Mouse (Mus musculus): ENCODE measurements around the gene Med20. TPM values are rescaled to one million over a fixed set of nuclear protein-coding genes. Genes with fewer than 3 reads are reported as not detected.
"Not testable (repeated sequence)": the region's sequence is repeated elsewhere in the genome, so short reads cannot be mapped to it uniquely, and the experiment has no call there.

Med20 gene
- total and polyA plus RNA-seq, 2 experiments from 2014 or later = 30.2 to 37.0 TPM

DNA sequence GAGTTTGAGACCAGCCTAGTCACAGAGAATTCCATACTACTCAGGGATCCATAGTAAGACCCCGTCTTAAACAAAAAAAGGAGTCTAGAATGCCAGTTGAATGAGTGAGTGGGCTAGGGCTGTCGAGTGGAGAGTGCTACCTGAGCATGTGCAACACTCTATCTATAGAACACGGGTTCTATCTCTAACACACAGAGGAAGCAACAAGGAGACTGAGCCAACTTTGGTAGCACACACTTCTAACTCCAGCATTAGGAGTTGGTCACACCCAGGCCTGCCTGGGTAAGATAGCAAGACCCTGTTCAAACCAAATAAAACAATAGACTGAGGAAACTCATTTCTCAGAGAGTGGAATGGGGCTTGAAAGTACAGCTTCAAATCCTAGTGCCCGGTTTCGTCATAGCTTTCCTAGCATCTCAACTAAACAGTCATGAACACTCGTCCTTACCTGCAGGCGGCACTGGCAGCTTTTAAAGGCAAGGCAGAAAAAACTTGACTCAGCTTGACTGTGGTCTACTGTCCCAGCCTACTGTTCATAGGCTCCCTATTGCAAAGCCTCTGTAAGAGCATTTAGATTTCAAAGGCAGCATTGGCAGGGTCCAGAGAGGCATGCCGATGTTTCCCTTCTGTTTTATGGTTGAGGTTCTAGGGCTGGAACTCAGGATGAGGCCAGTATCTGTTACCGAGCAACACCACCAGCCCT is 6.4 kb downstream of the Med20 start:
- Histone ChIP-seq H3K4me1 (ENCODE audit: insufficient read depth) (no peaks in the 10 kb centered on the region), H3K4me3 (ENCODE audit: low read depth, low read length) (no peak overlapping the region), H3K27me3 (ENCODE audit: insufficient read depth, low read length) (no peaks in the 10 kb centered on the region), H3K9ac (no peak overlapping the region), H3K9me3 (ENCODE audit: low read length) (no peaks in the 10 kb centered on the region), H3K36me3 (ENCODE audit: insufficient read depth) (peaks cover 41% of the 10 kb centered on the region), H3K4me2 (ENCODE audit: low read depth) (no peak overlapping the region), H3K27ac (ENCODE audit: low read depth, low read length) (no peak overlapping the region)
- no peak for TF ChIP-seq CTCF (IDR thresholded peaks at IDR 0.05; ENCODE audit: low read depth)
- WGBS = 94% methylated on average over 9 of the region's 9 CpGs
- DNase-seq (no peak), ATAC-seq (no peak)

DNA sequence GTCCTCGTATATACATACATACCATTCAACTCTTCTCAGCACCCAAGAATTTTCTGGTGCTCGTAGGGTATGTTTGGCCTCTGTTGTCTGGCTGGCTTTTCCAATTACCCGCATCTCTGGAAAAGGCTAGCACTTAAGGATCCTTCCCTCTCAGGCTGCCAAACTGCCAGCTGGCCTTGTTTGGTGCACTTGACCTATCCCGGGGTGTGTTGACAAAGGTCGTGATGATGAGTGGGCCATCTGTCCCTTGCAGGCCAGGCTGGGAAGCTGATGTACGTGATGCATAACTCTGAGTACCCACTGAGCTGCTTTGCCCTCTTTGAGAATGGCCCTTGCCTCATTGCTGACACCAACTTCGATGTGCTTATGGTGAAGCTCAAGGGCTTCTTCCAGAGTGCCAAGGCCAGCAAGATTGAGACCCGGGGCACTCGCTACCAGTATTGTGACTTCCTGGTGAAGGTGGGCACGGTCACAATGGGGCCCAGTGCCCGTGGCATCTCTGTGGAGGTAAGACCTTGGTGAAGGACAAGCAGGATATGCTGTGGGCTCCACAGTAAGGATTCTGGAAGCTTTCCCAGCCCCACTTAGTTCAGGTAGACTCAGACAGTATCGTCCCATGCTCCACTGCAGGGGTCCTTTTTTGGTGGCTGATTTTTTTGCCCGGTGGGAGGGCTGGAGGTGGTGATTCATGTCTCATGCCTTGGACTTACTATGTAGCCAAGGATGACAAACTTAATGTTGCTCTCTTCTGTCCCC is 7.4 kb downstream of the Med20 start:
- Histone ChIP-seq H3K27me3 (ENCODE audit: insufficient read depth, low read length) (no peaks in the 10 kb centered on the region), H3K4me3 (ENCODE audit: low read depth, low read length) (no peak overlapping the region), H3K36me3 (ENCODE audit: insufficient read depth) (peaks cover 47% of the 10 kb centered on the region), H3K4me1 (ENCODE audit: insufficient read depth) (no peaks in the 10 kb centered on the region), H3K4me2 (ENCODE audit: low read depth) (no peak overlapping the region), H3K9me3 (ENCODE audit: low read length) (no peaks in the 10 kb centered on the region), H3K27ac (ENCODE audit: low read depth, low read length) (no peak overlapping the region), H3K9ac (no peak overlapping the region)
- no peak for DNase-seq
- WGBS = 94% methylated on average over 13 of the region's 13 CpGs
- ATAC-seq = no peak
- no peak for TF ChIP-seq CTCF (IDR thresholded peaks at IDR 0.05; ENCODE audit: low read depth)

DNA sequence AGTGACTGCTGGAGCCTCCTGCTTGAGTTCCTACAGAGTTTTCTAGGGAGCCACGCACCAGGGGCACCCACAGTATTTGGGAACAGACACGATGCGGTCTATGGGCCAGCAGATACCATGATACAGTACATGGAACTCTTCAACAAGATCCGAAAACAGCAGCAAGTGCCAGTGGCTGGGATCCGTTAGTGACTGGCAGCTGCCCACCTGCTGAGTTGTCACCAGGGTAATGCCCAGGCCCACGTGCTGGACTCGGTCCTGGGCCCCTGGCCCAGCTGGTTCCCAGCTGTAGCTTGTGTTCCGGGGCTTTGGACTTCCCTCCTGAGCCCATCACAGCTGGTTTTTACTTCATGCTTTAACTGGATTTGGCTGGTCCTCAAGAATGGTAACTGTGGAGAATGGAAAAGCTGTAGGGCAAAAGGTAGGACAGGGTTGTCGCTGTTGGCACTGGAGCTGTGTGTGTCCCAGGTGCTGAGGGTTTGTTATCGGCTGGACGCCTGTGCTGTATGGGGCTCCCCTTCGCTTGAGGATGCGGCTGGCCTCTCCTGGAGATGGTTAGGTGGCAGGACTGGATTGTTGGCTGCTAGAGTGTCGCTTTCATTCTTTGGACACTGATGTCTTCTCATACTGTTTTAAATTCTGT is 11.7 kb downstream of the Med20 start:
- Histone ChIP-seq H3K4me3 (ENCODE audit: low read depth, low read length) (no peak overlapping the region), H3K4me1 (ENCODE audit: insufficient read depth) (no peaks in the 10 kb centered on the region), H3K36me3 (ENCODE audit: insufficient read depth) (peaks cover 35% of the 10 kb centered on the region), H3K9me3 (ENCODE audit: low read length) (no peaks in the 10 kb centered on the region), H3K4me2 (ENCODE audit: low read depth) (no peak overlapping the region), H3K9ac (no peak overlapping the region), H3K27ac (ENCODE audit: low read depth, low read length) (no peak overlapping the region), H3K27me3 (ENCODE audit: insufficient read depth, low read length) (no peaks in the 10 kb centered on the region)
- TF ChIP-seq CTCF (IDR thresholded peaks at IDR 0.05; ENCODE audit: low read depth) = no peak
- no peak for DNase-seq
- 94% methylated on average over 14 of the region's 14 CpGs for WGBS
- no peak for ATAC-seq

DNA sequence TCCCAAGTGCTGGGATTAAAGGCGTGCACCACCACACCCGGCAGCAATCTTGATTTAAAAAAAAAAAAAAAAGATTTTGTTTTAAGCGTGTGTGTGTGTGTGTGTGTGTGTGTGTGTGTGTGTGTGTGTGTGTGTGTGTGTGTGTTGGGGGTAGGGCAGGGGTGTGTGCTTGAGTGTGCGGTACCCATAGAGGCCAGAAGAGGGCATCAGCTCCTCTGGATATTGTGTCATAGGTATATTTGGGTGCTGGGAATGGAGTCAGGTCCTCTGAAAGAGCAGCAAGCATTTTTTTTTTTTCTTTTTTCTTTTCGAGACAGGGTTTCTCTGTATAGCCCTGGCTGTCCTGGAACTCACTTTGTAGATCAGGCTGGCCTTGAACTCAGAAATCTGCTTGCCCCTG is 13.2 kb downstream of the Med20 start:
- not testable (repeated sequence) for ATAC-seq; H3K4me1 ChIP-seq (ENCODE audit: insufficient read depth); H3K9ac ChIP-seq; DNase-seq; H3K4me2 ChIP-seq (ENCODE audit: low read depth); H3K4me3 ChIP-seq (ENCODE audit: low read depth, low read length); H3K27ac ChIP-seq (ENCODE audit: low read depth, low read length); H3K27me3 ChIP-seq (ENCODE audit: insufficient read depth, low read length); H3K9me3 ChIP-seq (ENCODE audit: low read length)
- 97% methylated on average over 4 of the region's 5 CpGs for WGBS
- peaks cover 30% of the 10 kb centered on the region for H3K36me3 ChIP-seq (ENCODE audit: insufficient read depth)

DNA sequence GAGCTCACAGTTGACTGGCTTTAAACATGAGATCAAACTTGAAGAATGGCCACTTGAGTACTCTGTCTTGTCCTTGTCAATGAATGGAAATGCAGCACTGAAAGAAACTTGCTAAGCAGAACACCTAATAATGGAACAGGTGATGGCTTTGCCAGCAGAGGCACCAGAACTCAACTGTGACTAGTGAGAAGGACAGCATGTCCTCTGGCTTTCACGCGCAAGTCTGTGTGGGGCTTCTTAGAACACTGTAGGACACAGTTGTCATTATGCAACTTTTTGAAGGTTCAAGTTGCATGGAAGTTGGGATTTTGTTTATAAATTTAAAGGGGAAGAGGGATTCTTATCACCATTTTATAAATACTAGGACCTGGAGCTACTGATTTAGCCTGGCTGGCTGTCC is 13.7 kb downstream of the Med20 start:
- H3K36me3 ChIP-seq (ENCODE audit: insufficient read depth) = peaks cover 30% of the 10 kb centered on the region
- no peaks in the 10 kb centered on the region for H3K4me1 ChIP-seq (ENCODE audit: insufficient read depth)
- TF ChIP-seq CTCF (IDR thresholded peaks at IDR 0.05; ENCODE audit: low read depth) = no peak
- no peak overlapping the region for H3K27ac ChIP-seq (ENCODE audit: low read depth, low read length)
- no peak overlapping the region for H3K9ac ChIP-seq
- ATAC-seq = no peak
- no peak overlapping the region for H3K4me2 ChIP-seq (ENCODE audit: low read depth)
- no peaks in the 10 kb centered on the region for H3K9me3 ChIP-seq (ENCODE audit: low read length)
- no peaks in the 10 kb centered on the region for H3K27me3 ChIP-seq (ENCODE audit: insufficient read depth, low read length)
- H3K4me3 ChIP-seq (ENCODE audit: low read depth, low read length) = no peak overlapping the region
- no peak for DNase-seq
- 94% methylated on average over 2 of the region's 2 CpGs for WGBS

DNA sequence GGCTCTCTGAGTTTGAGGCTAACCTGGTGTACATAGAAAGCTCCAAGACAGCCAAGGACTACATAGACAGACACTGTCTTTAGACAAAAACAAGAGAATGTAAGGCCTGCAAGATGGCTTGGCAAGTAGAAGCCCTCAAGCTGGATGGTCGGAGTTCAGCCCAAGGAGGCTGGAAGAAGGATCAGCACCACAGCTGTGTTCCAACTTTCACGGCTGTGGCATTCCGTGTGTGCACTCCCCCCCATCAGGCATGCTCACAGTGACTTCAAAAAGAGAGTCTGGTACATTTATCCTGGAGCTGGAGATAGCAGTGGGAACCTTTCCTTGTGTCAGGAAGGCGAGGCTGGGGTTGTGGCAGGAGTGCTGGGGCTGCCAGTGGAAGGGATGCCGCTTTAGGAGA is 14.6 kb downstream of the Med20 start:
- TF ChIP-seq CTCF (IDR thresholded peaks at IDR 0.05; ENCODE audit: low read depth) = no peak
- Histone ChIP-seq H3K9ac (no peak overlapping the region), H3K9me3 (ENCODE audit: low read length) (no peaks in the 10 kb centered on the region), H3K4me3 (ENCODE audit: low read depth, low read length) (no peak overlapping the region), H3K4me2 (ENCODE audit: low read depth) (no peak overlapping the region), H3K36me3 (ENCODE audit: insufficient read depth) (peaks cover 30% of the 10 kb centered on the region), H3K27me3 (ENCODE audit: insufficient read depth, low read length) (no peaks in the 10 kb centered on the region), H3K4me1 (ENCODE audit: insufficient read depth) (peaks cover 4% of the 10 kb centered on the region; the same call in 1 of the 2 replicates), H3K27ac (ENCODE audit: low read depth, low read length) (no peak overlapping the region)
- ATAC-seq (no peak), DNase-seq (no peak)
- WGBS = 92% methylated on average over 5 of the region's 5 CpGs

DNA sequence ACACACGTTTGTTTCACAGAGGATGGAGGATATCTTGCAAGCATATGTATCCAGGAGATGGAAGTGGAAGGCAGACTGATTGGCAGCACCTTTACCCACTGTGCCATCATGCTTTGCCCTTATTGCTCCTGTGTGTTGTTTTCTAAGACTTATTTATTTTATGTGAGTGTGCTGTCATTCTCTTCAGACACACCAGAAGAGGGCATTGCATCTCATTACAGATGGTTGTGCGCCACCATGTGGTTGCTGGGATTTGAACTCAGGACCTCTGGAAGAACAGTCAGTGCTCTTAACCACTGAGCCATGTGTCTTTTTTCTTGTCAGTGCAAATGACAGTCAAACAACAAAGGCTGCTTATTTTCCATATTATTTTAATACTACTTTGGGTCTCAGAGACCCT is 16.4 kb downstream of the Med20 start:
- H3K9me3 ChIP-seq (ENCODE audit: low read length) = no peaks in the 10 kb centered on the region
- no peak overlapping the region for H3K9ac ChIP-seq
- no peak overlapping the region for H3K27ac ChIP-seq (ENCODE audit: low read depth, low read length)
- H3K27me3 ChIP-seq (ENCODE audit: insufficient read depth, low read length) = no peaks in the 10 kb centered on the region
- no peak for ATAC-seq
- no peak for DNase-seq
- peak; percentile 46 for TF ChIP-seq CTCF (IDR thresholded peaks at IDR 0.05; ENCODE audit: low read depth)
- H3K4me1 ChIP-seq (ENCODE audit: insufficient read depth) = peaks cover 11% of the 10 kb centered on the region
- 82% methylated on average over 2 of the region's 2 CpGs for WGBS
- peaks cover 14% of the 10 kb centered on the region for H3K36me3 ChIP-seq (ENCODE audit: insufficient read depth)
- H3K4me2 ChIP-seq (ENCODE audit: low read depth) = no peak overlapping the region
- no peak overlapping the region for H3K4me3 ChIP-seq (ENCODE audit: low read depth, low read length)

All from forebrain, postnatal 0 days (tissue).